Mouse (Mus musculus) urinary bladder, adult 18-20 months (tissue): ENCODE results near the gene Gm8947.
"Not testable (repeated sequence)": the region's sequence is repeated elsewhere in the genome, so short reads cannot be mapped to it uniquely, and the experiment has no call there.

ENCODE experiments used
- DNase-seq, 2 experiments: peaks; one replicate each; pipeline ENCODE4 v3.0.0; 2022; ENCODE audit warnings: low spot score in 2 of 2, mixed read lengths in 2 of 2

Gm8947 gene

DNA sequence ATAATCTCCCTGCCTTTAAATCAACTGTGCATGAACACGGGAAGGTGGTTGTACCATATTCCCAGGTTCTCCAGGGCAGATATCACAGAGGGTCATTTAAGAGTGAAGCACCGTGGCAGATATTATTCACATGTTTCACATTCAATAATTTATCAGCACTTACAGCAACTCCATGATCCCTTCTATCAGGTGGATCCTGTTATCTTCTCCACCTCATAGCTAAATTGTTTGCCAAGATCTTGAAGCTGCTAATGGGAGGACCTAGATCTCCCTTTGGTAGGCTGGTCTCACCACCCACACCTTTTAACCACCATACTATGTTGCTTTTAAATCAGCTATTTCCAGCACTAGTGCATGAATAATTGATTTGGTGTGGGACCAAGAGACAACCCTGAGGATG is 12.0 kb upstream of the Gm8947 start:
- DNase-seq, result no peak

DNA sequence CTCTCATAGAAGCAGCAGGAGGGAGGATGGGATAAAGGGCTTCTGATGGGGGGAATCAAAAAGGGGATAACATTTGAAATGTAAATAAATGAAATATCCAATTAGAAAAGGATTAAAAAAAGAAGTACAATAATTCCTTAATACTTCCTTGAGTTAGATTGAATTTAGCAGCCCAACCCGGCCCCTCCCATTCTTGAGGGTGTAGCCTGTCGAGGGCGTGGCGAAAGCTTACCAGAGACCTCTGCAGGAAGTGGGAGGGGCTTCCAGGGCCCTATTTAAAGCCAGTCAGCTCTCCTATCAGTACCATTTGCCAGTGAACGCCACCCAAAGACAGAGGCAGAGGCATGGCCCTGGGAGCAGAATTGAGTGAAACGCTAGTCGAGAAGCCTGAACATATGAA is 9.9 kb upstream of the Gm8947 start, which contains the start of gene Gm47985:
Gene Gm47985 (plus strand): TSS at position 272 of the 400 bp plus-strand sequence.
- DNase-seq, result not testable (repeated sequence)

DNA sequence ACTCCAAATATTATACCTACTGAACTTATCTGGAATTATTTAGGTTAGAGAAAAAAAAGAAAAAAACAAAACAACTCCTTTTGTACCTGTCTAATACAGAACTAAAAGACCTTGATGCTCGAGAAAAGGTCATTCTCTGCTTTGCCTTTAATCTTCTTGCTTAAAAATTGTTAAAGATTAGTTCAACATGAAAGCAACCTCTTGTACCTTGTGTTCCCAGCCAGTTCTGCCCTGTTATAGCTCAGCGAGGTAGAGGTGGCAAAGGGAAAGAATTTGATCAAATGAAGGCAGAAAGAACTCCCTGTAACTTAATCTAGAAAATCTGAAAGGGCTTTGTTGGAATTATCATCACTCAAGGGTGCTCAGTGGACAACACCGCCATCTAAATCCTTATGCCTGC is 6.0 kb upstream of the Gm8947 start:
- DNase-seq, result not testable (repeated sequence)

DNA sequence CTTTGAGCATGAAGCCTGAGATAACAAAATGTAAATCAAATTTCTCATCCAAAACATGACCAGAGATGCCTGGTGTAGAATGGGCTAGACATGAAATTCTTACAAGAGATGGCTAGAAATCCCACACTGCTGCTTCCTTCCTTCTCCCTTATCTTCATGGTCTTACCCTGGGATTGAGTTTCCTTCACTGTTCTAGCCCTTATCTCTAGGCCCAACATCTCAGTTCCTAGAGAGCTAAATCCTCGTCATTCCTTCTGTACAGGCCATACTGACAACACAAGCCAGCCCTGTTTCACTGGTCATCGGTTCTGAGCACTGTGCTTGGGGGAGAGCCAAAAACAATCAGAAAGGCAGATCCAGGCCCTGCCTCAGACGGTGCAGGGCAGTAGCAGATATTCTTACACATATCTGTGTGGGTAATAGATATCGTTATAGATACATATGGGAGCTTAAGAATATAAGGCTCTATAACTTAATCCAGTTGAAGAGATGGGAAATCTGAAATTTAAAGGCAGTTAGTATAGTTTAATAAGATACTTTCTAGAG is 5.2 kb upstream of the Gm8947 start:
- DNase-seq, result not testable (repeated sequence)

DNA sequence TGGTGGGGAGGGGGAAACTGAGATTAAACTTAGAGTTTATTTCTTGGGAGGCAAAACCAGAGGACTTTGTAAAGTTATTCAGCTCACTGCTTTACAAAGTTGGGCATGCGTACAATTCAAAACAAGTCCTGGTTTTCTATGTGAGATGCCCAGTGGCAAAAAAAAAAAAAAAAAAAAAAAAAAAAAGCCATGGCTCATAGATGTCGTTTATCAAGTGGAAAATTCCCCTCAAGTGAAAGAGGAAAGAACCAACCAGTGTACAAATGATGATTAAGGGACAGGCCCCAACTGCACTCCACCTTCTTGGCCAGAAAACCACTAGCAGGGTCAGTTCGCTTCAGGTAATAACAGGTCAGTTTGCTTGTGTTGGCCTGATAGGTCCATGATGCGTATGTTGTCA is 3.7 kb upstream of the Gm8947 start:
- DNase-seq, result no peak

DNA sequence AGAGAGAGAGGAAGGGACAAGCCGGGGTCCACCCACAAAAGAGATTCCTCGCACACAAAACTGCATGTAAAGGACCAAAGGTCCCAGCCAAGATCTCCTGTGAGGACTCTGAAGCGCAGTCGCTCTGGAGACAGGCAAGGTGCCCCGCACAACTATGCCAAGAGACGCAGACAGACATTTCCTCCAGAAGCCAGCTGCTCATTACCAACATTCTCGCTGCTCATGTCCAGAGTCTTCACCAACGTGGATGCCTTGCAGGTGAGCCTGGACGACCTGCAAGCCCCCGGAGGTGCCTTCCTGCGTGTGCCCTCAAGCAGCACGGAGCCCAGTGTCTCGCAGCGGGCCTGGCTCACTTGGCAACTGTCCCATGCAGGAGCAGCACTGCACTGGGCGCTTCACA is 563 bp downstream of the Gm8947 start:
- not testable (repeated sequence) for DNase-seq

DNA sequence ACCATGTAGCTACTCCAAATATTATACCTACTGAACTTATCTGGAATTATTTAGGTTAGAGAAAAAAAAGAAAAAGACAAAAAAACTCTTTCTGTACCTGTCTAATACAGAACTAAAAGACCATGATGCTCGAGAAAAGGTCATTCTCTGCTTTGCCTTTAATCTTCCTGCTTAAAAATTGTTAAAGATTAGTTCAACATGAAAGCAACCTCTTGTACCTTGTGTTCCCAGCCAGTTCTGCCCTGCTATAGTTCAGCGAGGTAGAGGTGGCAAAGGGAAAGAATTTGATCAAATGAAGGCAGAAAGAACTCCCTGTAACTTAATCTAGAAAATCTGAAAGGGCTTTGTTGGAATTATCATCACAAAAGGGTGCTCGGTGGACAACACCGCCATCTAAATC is 3.8 kb downstream of the Gm8947 start:
- not testable (repeated sequence) for DNase-seq

DNA sequence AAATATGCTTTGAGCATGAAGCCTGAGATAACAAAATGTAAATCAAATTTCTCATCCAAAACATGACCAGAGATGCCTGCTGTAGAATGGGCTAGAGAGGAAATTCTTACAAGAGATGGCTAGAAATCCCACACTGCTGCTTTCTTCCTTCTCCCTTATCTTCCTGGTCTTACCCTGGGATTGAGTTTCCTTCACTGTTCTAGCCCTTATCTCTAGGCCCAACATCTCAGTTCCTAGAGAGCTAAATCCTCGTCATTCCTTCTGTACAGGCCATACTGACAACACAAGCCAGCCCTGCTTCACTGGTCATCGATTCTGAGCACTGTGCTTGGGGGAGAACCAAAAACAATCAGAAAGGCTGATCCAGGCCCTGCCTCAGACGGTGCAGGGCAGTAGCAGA is 4.5 kb downstream of the Gm8947 start:
- DNase-seq, result not testable (repeated sequence)

DNA sequence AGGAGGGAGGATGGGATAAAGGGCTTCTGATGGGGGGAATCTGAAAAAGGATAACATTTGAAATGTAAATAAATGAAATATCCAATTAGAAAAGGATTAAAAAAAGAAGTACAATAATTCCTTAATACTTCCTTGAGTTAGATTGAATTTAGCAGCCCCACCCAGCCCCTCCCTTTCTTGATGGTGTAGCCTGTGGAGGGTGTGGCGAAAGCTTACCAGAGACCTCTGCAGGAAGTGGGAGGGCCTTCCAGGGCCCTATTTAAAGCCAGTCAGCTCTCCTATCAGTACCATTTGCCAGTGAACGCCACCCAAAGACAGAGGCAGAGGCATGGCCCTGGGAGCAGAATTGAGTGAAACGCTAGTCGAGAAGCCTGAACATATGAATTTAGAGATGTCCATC is 5.9 kb downstream of the Gm8947 start, which contains the start of gene Gm47995:
Gene Gm47995 (plus strand): TSS at position 329 of the 400 bp plus-strand sequence.
- not testable (repeated sequence) for DNase-seq

DNA sequence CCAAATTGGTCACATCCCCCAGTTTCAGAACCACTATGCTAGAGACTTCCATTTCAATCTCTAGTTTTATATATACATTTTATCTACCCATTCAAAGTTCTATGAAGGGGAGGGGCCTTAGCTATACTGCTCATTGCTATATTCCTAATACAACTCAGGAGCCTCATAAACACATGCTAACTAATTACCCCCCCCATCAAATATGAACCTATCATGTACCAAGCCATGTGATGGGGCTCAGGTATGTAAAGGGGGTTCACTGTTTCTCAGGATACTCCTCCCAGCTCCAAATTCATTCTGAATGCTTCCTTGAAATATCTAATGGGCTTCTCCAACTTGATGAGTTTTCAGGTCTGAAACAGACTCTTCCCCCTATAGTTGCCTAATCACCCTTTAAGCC is 8.4 kb downstream of the Gm8947 start:
- DNase-seq, result not testable (repeated sequence)

DNA sequence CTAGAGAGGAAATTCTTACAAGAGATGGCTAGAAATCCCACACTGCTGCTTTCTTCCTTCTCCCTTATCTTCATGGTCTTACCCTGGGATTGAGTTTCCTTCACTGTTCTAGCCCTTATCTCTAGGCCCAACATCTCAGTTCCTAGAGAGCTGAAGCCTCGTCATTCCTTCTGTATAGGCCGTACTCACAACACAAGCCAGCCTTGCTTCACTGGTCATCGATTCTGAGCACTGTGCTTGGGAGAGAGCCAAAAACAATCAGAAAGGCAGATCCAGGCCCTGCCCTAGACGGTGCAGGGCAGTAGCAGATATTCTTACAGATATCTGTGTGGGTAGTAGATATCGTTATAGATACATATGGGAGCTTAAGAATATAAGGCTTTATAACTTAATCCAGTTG is 10.6 kb downstream of the Gm8947 start:
- not testable (repeated sequence) for DNase-seq

DNA sequence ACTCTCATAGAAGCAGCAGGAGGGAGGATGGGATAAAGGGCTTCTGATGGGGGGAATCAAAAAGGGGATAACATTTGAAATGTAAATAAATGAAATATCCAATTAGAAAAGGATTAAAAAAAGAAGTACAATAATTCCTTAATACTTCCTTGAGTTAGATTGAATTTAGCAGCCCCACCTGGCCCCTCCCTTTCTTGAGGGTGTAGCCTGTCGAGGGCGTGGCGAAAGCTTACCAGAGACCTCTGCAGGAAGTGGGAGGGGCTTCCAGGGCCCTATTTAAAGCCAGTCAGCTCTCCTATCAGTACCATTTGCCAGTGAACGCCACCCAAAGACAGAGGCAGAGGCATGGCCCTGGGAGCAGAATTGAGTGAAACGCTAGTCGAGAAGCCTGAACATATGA is 11.6 kb downstream of the Gm8947 start, which contains the start of gene 3110040M04Rik:
Gene 3110040M04Rik (plus strand): TSS at position 304 of the 400 bp plus-strand sequence.
- not testable (repeated sequence) for DNase-seq

DNA sequence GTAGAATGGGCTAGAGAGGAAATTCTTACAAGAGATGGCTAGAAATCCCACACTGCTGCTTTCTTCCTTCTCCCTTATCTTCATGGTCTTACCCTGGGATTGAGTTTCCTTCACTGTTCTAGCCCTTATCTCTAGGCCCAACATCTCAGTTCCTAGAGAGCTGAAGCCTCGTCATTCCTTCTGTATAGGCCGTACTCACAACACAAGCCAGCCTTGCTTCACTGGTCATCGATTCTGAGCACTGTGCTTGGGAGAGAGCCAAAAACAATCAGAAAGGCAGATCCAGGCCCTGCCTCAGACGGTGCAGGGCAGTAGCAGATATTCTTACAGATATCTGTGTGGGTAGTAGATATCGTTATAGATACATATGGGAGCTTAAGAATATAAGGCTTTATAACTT is 16.3 kb downstream of the Gm8947 start:
- not testable (repeated sequence) for DNase-seq

DNA sequence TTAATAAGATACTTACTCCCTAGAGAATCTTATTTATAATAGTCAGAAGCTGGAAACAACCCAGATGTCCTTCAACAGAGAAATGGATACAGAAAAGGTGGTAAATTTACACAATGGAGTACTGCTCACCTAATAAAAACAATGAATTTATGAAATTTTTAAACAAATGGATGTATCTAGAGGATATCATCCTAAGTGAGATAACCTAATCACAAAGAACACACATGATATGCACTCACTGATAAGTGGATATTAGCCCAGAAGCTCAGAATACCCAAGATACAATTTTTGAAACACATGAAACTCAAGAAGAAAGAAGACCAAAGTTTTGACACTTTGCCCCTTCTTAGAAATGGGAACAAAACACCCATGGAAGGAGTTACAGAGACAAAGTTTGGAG is 16.8 kb downstream of the Gm8947 start:
- not testable (repeated sequence) for DNase-seq

DNA sequence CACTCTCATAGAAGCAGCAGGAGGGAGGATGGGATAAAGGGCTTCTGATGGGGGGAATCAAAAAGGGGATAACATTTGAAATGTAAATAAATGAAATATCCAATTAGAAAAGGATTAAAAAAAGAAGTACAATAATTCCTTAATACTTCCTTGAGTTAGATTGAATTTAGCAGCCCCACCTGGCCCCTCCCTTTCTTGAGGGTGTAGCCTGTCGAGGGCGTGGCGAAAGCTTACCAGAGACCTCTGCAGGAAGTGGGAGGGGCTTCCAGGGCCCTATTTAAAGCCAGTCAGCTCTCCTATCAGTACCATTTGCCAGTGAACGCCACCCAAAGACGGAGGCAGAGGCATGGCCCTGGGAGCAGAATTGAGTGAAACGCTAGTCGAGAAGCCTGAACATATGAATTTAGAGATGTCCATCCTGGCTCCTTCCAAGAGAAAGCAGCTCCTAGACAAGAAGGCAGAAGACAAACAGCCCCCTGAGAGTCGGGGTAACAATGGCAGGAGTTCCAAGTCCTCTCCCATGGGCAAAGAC is 17.7 kb downstream of the Gm8947 start, which contains the start of gene Gm47996:
Gene Gm47996 (plus strand): TSS at position 308 of the 532 bp plus-strand sequence.
- not testable (repeated sequence) for DNase-seq

DNA sequence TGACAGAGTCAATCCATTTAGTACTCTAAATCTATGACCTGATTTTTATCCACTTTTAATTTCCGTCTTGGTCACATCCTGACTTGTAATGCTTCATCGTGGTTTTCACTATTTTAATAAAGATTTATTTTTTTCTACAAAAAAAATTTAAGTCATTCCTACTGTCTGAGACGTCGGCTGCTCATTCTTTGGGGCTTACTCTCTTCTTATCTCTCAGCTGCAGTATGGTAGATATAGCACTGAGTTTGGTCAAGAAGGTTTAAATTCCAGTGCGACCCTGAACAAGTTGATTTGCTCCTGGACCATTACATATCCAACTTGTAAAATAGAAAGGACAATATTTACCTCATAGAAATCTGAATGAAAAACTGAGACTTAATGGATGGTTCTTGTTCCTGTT is 19.5 kb downstream of the Gm8947 start:
- DNase-seq, result not testable (repeated sequence)

DNA sequence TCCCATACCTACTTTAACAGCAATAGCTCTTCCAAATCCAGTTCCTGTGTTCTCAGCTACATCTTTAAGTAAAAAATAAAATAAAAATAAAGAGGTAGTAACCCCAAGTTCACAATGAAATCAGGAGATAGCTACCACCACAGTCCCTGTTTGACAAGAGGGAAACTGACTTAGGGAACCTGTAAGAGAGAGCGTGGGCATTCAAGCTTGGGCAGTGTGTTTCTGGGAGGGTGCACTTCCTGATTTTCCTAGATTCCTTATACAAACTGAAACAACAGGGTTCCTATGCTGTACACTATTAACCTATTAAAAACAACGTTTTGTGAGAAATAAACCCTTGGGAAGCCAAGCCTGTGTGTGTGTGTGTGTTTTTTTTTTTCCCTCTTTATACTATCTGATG is 22.7 kb downstream of the Gm8947 start:
- DNase-seq, result no peak

DNA sequence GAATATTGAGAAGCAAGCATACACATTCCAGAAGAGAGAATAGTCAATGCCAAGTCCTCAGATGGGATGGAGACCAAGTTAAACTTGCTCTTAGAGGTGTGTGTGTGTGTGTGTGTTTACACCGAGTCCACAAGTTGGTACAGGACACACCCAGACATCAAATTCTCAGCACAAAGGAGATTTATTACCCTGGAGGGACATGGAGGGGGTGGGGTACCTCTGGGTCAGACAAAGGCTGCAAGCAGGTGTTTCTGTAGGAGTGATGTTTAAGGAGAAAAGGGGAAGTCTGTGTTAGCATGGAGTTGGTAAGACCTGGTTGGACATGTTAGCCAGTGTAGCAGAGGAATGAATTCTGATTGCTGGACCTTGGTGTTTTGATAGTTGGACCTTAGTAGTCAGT is 23.8 kb downstream of the Gm8947 start:
- no peak for DNase-seq

DNA sequence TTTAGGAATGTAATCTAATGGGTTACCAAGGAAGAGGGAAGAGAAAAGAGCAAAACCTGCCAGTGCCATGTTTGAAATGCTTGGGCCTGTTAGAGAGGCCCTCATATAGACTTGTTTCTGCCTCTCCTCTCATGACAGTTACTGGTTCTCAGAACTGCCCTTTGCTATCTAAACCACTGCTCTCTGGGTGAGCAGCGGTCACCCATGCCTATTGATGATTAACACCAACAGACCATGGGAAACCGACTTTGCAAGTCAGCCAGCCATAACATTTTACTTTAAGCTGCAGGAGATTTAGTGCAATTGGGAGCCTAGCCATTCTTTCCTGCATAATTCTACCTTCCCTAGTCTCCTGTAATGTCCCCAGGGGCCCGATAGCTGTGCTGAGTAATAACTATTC is 24.2 kb downstream of the Gm8947 start:
- DNase-seq, result no peak

DNA sequence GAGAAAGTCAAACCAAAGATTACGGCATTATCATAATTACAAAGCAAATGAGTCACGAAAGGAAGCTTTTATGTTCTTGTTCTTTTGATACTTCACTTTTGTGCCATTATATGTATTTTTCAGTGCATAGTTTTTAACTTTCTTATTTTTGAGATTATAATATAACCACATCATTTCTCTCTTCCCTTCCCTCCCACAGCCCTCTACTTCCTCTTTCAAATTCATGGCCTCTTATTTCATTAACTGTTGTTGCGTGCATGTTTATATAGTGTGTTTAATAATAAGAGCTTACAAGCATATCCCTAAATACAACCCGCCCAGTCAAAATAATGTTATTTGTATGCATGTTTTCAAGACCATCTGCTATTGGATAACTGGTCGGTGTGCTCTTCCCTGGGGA is 26.9 kb downstream of the Gm8947 start:
- no peak for DNase-seq

DNA sequence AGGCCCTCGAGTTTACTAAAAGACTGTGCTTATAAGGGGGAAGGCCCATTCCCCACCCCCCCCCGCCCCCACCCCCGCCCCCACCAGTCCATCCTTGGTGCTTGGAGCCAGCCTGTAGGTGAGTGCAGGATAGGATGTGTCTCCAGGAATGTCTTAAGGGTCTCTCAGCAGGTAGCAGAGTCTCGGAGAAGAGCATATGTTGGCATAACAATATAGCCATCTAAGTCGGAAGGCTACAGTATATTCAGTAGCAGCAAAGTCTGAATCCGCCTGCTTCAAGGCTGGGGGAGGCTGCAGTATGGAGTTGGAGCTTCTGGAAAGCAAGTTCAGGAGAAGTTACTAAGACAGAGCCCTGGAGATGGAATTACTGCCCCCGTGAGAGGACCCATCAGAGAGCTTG is 27.9 kb downstream of the Gm8947 start:
- DNase-seq, result no peak

DNA sequence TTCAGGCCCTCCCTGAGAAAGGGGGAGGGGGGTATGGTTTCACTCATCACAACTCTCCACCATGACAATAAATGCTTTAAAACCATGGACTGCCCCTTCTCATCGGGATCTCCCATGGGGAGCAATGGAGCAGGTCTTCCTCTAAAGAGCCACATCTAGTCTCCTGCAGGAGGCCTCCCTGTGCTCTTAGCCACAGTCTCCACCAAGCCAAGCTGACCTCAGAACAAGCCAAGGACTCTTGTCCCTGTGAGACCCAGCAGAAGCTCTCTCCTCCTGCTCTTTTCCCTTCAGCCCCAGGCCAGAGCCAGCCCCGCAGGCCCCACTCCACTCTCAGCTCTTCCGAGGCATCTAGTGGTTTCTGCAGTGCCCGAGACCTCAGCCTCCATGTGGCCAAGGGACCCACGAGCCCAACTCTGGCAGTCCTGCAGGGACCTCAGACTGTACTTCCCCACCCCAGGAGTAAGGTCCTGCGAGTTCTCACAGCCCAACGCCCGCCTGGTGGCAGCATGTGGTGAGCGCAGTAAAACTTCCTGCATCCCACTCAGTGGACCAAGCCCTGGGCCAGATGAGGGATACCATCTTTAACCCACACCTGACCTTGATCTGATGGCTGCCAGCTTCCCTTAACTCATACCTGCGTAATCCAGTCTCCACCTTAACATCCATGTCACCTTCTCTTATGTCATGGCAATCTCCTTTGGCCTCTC is 30.5 kb downstream of the Gm8947 start:
- DNase-seq, result no peak

DNA sequence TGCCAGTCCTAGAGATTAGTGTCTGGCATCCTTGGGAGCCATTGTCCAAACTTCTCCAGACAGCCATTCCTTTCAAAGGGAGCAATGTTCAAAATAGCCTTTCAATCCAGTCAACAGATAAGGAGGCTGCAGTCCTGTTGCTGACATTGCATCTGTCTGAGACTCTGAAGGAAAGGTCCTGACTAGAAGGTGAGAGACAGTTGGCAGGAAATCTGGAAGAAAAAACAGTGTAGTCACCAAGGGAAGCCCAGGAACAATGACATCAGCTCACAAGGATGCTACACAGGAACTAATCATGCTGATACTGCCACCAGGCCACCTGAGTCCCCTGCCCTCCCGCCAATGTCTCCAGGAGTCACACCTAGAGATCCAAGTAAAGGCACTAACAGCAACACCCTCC is 31.2 kb downstream of the Gm8947 start:
- no peak for DNase-seq
